Mouse (Mus musculus): Measurements from ENCODE around the gene Lrch1.

Gene Lrch1

GRCm38 (mm10) chr14:74946751-74947375 is 813 bp downstream of the Lrch1 start:
- DNase-seq (ENCODE audit: low spot score in 2 of 2), result peak; percentile 72 to 75

GRCm38 (mm10) chr14:74946321-74946750 is 1.3 kb downstream of the Lrch1 start:
- DNase-seq (ENCODE audit: low spot score in 2 of 2), result no peak

GRCm38 (mm10) chr14:74945266-74946215 is 2.1 kb downstream of the Lrch1 start:
- no peak for DNase-seq (ENCODE audit: low spot score in 2 of 2)

- DNase-seq (ENCODE audit: low spot score in 2 of 2), result no peak
Observed at GRCm38 (mm10) chr14:74944128-74944755, 3.4 kb downstream of the Lrch1 start.

GRCm38 (mm10) chr14:74943581-74944117 is 4.0 kb downstream of the Lrch1 start:
- DNase-seq (ENCODE audit: low spot score in 2 of 2), result no peak

DNA sequence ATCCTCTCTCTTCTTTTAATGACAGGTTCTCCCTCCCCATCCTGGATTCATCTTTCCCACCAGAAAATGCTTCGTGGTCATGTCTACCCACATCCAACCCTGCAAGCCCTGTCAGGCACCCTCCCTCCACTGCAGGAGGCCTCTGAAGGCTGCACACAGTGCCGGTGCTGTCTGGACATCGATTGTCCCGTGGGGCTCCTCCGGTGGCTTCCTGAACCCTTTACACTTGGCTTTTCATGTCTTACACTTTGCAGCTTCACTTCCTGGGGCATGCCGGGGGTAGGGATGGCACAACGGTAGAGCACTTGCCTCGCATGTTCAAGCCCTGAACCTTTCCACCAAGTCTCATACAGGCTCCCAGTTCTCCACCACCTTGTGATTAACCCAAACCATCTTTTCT is 4.7 kb downstream of the Lrch1 start:
- no peak for DNase-seq (ENCODE audit: low spot score in 2 of 2)

DNA sequence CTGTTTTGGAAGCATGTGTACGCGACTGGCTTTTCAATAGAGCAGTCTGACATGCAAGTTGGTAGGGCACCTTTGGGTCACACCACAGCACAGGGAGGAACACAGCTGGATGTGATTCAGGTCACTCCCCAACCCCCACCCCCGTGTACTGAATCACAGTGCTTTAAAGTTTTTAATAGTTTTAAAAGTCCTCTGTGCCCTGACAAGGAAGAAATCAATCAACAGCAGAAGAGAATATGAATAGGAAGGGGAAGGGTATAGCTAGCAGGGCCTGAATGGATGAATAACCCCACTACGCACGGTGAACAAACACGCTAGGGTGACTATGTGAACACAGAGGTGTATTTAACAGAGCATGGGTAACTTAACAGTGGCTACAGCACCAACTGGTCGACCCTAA is 6.1 kb downstream of the Lrch1 start:
- DNase-seq (ENCODE audit: low spot score in 2 of 2), result no peak

GRCm38 (mm10) chr14:74940741-74941140 is 6.9 kb downstream of the Lrch1 start:
- no peak for DNase-seq (ENCODE audit: low spot score in 2 of 2)

- no peak for DNase-seq (ENCODE audit: low spot score in 2 of 2)
Observed at GRCm38 (mm10) chr14:74939355-74939754, 8.3 kb downstream of the Lrch1 start.

GRCm38 (mm10) chr14:74938896-74939295 is 8.8 kb downstream of the Lrch1 start:
- no peak for DNase-seq (ENCODE audit: low spot score in 2 of 2)

GRCm38 (mm10) chr14:74936557-74937261 is 11.0 kb downstream of the Lrch1 start:
- DNase-seq (ENCODE audit: low spot score in 2 of 2), result no peak

DNA sequence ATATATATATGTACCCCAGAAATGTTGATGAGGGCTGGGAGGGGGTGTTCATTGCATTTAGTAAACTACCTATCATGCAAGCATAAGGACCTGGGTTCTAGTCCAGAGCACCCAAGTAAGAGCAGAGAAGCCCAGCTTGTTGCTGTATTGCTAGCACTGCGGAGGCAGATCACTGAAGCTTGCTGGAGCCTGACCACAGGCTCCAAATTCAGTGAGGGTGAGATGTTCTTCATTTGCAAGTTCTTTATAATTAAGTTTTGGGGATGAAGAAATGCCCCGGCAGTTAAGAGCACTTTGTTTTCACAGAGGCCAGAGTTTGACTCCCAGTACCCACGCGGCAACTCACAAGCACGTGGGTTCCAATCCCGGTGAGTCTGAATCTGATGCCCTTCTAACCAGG is 12.6 kb downstream of the Lrch1 start:
- no peak for DNase-seq (ENCODE audit: low spot score in 2 of 2)

DNA sequence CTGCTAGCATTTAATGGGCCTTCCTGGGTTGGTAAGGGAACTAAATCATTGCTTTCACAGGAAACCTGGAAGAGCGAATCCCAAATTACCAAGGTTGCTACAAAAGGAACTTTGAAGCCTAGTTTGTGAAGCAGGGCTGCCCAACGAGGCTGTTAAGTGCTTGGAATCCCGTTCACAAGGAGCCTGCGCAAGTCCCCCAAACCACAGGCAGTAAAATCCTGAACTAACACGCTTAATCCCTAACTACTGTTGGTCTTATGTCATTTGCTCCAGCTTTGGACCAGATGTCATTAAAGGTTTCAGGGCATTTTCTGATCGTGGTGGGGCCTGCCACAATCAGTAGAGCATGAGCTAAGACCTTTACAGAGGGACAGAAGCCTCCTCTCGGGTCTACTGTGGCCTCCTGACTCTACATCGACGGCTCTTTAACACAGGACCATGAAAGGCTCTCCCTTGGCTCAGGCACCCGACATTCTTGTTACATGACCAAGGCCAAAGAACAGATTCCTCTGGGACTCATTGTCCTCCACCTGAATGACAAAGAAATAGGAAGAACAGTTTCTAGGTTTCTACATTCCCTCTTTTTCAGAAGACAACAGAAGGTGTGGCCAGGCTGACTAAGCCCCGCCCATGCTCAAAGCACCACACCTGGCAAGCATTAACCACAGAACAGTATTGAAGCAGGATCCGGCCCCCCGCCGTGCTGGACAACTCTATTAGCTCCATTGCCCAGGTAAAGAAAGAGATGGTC is 13.5 kb downstream of the Lrch1 start:
- no peak for DNase-seq (ENCODE audit: low spot score in 2 of 2)

DNA sequence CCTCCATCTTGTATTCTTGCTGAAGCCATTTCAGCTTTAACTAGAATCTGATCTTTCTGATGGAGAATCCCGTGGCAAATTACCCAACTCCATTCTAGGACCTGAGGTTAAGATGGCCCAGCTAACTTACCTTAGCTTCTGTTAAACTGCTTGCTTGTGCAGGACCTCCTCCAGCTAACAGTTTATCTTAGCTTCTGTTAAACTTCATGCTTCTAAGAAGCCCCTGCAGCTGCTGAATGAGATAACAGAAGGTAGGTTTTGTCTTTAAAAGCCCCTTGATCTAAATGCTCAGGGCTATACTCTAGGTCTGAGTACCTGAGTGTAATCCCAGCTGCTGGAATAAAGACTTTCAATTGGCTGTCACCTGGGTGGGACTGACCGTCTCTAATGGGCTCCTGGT is 17.9 kb downstream of the Lrch1 start:
- no peak for DNase-seq (ENCODE audit: low spot score in 2 of 2)

DNA sequence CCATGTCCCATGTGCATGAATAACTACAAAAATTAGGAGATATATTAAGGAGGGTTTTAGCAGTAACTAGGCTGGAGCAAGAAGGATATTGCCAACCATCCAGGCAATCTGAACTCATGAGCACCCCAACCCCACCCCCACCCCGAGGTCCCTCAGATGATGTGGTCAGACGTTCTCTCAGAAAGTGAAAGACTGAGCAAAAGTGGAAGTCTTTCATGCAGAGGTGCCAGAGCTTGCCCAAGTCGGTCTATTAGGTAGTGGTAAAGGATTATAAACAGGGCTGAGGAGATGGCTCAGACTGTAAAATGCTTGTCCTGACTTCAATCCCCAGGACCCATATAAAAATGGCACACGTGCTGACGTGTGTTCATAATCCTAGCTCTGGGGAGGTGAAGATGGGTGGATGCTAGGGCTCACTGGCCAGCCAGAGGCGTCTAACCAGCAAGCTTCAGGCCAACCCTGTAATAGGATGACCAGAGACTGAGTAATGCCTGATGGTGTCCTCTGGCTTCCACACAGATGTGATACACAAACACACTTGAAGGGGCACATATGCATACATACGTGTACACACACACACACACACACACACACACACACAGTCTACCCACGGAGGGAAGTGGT is 18.8 kb downstream of the Lrch1 start:
- no peak for DNase-seq (ENCODE audit: low spot score in 2 of 2)

DNA sequence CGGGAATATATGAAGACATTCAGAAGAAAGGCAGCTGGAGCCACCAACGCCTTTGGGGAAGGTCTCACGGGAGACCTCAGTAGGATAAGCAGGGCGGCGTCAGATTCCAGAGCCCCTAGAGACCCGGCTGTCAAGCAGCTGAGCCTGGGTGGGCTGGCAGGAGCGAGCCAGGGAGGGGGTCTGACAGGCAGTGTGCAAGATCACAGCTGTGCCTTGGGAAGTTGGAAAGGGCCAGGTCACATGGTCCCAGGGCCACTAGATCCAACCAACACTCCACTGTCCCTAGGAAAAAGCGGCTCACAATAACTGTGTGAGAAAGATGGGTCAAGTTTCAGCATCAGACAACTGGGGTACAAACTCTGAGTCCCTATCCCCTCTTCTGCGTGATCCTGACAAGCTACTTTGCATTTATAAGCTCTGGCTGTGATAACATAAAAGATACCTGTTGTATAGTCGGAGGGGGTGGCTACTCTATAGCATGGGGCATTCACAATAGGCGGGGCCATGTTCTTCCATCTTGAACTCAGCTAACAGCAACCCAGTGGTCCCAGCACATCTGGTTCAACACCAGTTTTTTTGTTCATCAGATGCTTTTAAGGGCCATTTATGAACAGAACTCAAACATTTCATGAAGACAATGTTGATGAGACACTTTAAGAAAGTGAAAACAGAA is 20.6 kb downstream of the Lrch1 start:
- no peak for DNase-seq (ENCODE audit: low spot score in 2 of 2)

DNA sequence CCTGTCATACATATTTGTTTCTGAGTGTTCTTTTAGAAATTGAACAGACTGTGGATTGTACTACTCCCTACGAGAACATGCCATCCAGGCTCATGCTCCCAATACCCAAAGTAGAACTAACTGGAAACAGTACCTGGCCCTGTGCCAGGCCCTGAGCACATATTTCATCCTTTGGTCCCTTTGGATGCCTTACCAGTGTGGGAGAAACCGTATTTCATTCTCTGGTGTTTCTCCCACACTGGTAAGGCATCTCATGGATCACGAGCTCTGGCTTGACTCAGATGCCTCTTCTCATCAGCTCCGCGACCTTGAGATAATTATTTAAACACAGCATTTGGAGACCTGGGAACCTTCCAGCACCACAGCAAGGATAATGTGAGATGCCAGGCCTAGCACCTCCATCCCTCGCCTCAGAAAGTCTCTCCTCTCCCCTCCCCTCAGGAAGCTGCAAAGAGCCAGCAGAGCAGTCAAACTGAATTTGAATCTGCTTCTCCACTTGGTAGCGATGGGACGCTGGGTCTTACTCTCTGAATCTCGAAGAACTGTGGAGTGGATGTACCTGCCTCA is 21.6 kb downstream of the Lrch1 start:
- DNase-seq (ENCODE audit: low spot score in 2 of 2), result no peak

DNA sequence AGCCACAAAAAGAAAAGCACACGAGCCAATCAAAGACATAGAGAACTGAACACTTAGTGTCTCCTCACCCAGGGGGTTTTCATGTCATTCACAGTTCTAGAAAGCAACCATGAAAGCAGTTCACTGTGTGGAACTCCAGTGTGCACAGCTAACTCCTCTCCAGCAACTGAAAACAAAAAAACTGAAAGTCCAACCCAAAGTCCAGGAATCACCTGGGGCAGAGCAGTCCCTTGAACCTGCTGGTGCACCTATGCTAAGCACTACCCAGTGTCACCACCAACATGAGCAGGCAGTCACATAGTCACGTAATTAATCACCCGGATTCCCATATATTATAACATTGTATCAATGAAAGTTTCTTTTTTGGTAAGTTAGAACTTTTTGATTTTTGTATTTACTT is 23.2 kb downstream of the Lrch1 start:
- DNase-seq (ENCODE audit: low spot score in 2 of 2), result no peak

GRCm38 (mm10) chr14:74924031-74924430 is 23.6 kb downstream of the Lrch1 start:
- DNase-seq (ENCODE audit: low spot score in 2 of 2), result no peak

Data from right cerebral cortex, postnatal 36 days (tissue).